Mouse (Mus musculus) forebrain, postnatal 0 days (tissue): ENCODE measurements around the gene Fnbp1l. TPM values are rescaled to one million over a fixed set of nuclear protein-coding genes. Genes with fewer than 3 reads are reported as not detected.

Experiments used
- ATAC-seq: fragments of 200-750 bp; cut with Nextera tagmentation; 2 replicates; pipeline ENCODE4 v1.8.0; 2017; ENCODE audit warnings: mild to moderate bottlenecking, moderate library complexity
- DNase-seq: peaks from one replicate; pipeline ENCODE4 v3.0.0-alpha.2; 2015
- H3K27ac ChIP-seq: fragments of 300-500 bp; sonication (generic); 2 replicates; pipeline ENCODE4 v1.5.1; 2014; ENCODE audit warnings: low read depth, mild to moderate bottlenecking, antibody characterized with exemption, low read length, moderate library complexity, mixed read lengths
- H3K27me3 ChIP-seq: fragments of 300-500 bp; sonication (generic); 2 replicates; pipeline ENCODE4 v1.6.1; 2014; ENCODE audit warnings: mild to moderate bottlenecking, low read length, mixed read lengths; ENCODE audit not compliant: insufficient read depth
- H3K36me3 ChIP-seq: fragments of 300-500 bp; sonication (generic); 2 replicates; pipeline ENCODE4 v1.6.1; 2014; ENCODE audit warnings: mild to moderate bottlenecking, moderate library complexity; ENCODE audit not compliant: insufficient read depth
- H3K4me1 ChIP-seq: fragments of 300-500 bp; sonication (generic); 2 replicates; pipeline ENCODE4 v1.6.1; 2014; ENCODE audit warnings: antibody characterized with exemption; ENCODE audit not compliant: insufficient read depth
- H3K4me2 ChIP-seq: fragments of 300-500 bp; sonication (generic); 2 replicates; pipeline ENCODE4 v1.6.1; 2014; ENCODE audit warnings: low read depth, mild to moderate bottlenecking, moderate library complexity
- H3K4me3 ChIP-seq: fragments of 300-500 bp; sonication (generic); 2 replicates; pipeline ENCODE4 v1.5.1; 2014; ENCODE audit warnings: low read depth, low read length, mixed read lengths
- H3K9ac ChIP-seq: fragments of 300-500 bp; sonication (generic); 2 replicates; pipeline ENCODE4 v1.6.1; 2014; ENCODE audit warnings: mild to moderate bottlenecking
- H3K9me3 ChIP-seq: fragments of 300-500 bp; sonication (generic); 2 replicates; pipeline ENCODE4 v1.6.1; 2016; ENCODE audit warnings: low read length
- CTCF ChIP-seq: sonication (generic); IDR thresholded peaks from 2 replicates; pipeline ENCODE4 v1.5.1; 2016; ENCODE audit warnings: antibody characterized with exemption, control low read depth, low read depth
- WGBS: fragments of 180-500 bp; shearing (Covaris S2); extraction: QIAGEN DNeasy Blood & Tissue Kit; methylation state at CpG from one replicate; pipeline ENCODE4 v1.1.7; 2014; 5-methylcytosine and 5-hydroxymethylcytosine counted together
- microRNA-seq, 2 experiments: library from miRNA; unstranded; fragments of <30 nt; microRNA quantifications; one replicate each; pipeline ENCODE4; 2016
- polyA plus RNA-seq: library from polyadenylated mRNA; unstranded; fragments of >200 nt; fragmentation: Nextera tagmentation; extraction: Ambion mirVana; gene quantifications from 2 replicates; pipeline ENCODE4 v1.2.1, GENCODE M21; 2015
- total RNA-seq: library from RNA; depleted of rRNA; stranded (reverse); fragments of >200 nt; gene quantifications from 2 replicates; pipeline ENCODE4 v1.2.3, GENCODE M21; 2014; rRNA removed

Fnbp1l gene
- total and polyA plus RNA-seq, 2 experiments from 2014 or later: 203 to 220 TPM

- 91% methylated on average over 6 of the region's 6 CpGs for WGBS
- ATAC-seq (no peak), DNase-seq (no peak)
- H3K36me3 ChIP-seq: no peaks in the 10 kb centered on the region
- no peaks in the 10 kb centered on the region for H3K9me3 ChIP-seq
- no peak overlapping the region for H3K4me3 ChIP-seq
- no peak overlapping the region for H3K27ac ChIP-seq
- H3K4me1 ChIP-seq: 0 out of 2 replicates have a peak, but pooled peaks cover 4% of the 10 kb centered on the region
- no peak overlapping the region for H3K4me2 ChIP-seq
- no peak overlapping the region for H3K9ac ChIP-seq
- TF ChIP-seq CTCF: no peak
- no peaks in the 10 kb centered on the region for H3K27me3 ChIP-seq
Measured at GRCm38 (mm10) chr3:122497871-122498270, 121.6 kb downstream of the Fnbp1l start.

- Histone ChIP-seq H3K36me3 (no peaks in the 10 kb centered on the region), H3K4me2 (no peak overlapping the region), H3K27ac (no peak overlapping the region), H3K4me3 (no peak overlapping the region), H3K9me3 (no peaks in the 10 kb centered on the region), H3K4me1 (0 out of 2 replicates have a peak, but pooled peaks cover 3% of the 10 kb centered on the region), H3K27me3 (no peaks in the 10 kb centered on the region), H3K9ac (no peak overlapping the region)
- no peak for TF ChIP-seq CTCF
- ATAC-seq: no peak
- WGBS: 91% methylated on average over 6 of the region's 6 CpGs
- DNase-seq: no peak
Measured at GRCm38 (mm10) chr3:122494764-122495163, 124.8 kb downstream of the Fnbp1l start.

- no peaks in the 10 kb centered on the region for H3K36me3 ChIP-seq
- no peaks in the 10 kb centered on the region for H3K4me1 ChIP-seq
- 15% methylated on average over 21 of the region's 21 CpGs for WGBS
- TF ChIP-seq CTCF: no peak
- no peaks in the 10 kb centered on the region for H3K9me3 ChIP-seq
- DNase-seq (peak; percentile 58), ATAC-seq (peak; percentile 40; the same call in 1 of the 2 replicates)
- no peak overlapping the region for H3K9ac ChIP-seq
- peak overlapping the region; percentile 45 for H3K4me2 ChIP-seq
- no peaks in the 10 kb centered on the region for H3K27me3 ChIP-seq
- peak overlapping the region; percentile 30; the same call in 1 of the 2 replicates for H3K27ac ChIP-seq
- H3K4me3 ChIP-seq: peak overlapping the region; percentile 26
Measured at GRCm38 (mm10) chr3:122492872-122493615, 126.5 kb downstream of the Fnbp1l start.

GRCm38 (mm10) chr3:122492006-122492405 lies 127.5 kb downstream of the Fnbp1l start:
- H3K4me2 ChIP-seq: no peak overlapping the region
- no peaks in the 10 kb centered on the region for H3K9me3 ChIP-seq
- DNase-seq: no peak
- no peak for ATAC-seq
- no peaks in the 10 kb centered on the region for H3K4me1 ChIP-seq
- H3K27me3 ChIP-seq: no peaks in the 10 kb centered on the region
- no peak for TF ChIP-seq CTCF
- H3K36me3 ChIP-seq: no peaks in the 10 kb centered on the region
- 74% methylated on average over 3 of the region's 3 CpGs for WGBS
- no peak overlapping the region for H3K27ac ChIP-seq
- H3K4me3 ChIP-seq: no peak overlapping the region
- H3K9ac ChIP-seq: no peak overlapping the region

GRCm38 (mm10) chr3:122490574-122490973 lies 128.9 kb downstream of the Fnbp1l start:
- Histone ChIP-seq H3K4me1 (peaks cover 2% of the 10 kb centered on the region; the same call in 1 of the 2 replicates), H3K27ac (no peak overlapping the region), H3K36me3 (no peaks in the 10 kb centered on the region), H3K9ac (no peak overlapping the region), H3K4me3 (no peak overlapping the region), H3K27me3 (no peaks in the 10 kb centered on the region), H3K4me2 (no peak overlapping the region), H3K9me3 (no peaks in the 10 kb centered on the region)
- TF ChIP-seq CTCF: no peak
- DNase-seq (no peak), ATAC-seq (peak; percentile 11; the same call in 1 of the 2 replicates)
- 56% methylated on average over 6 of the region's 6 CpGs for WGBS

Small RNA genes within 50 kb of the gene (microRNA-seq; reads per million reads assigned to microRNA genes)
- 0 reads per million in 2 experiments for gene Mir7657

Other genes with a start within 250 kb of the Fnbp1l start
- gene Pde5a, start 109.2 kb upstream of the Fnbp1l start, total RNA-seq: 8.7 and 12.5 TPM in 2 replicates
- gene Pde5a, start 109.2 kb upstream of the Fnbp1l start, polyA plus RNA-seq: 0.92 and 1.4 TPM in 2 replicates